Mouse (Mus musculus) liver (tissue): ENCODE measurements at regions not wholly inside any gene's neighbourhood (a gene's known extent, or its start where the extent isn't known, plus 50 kb on each side); places are given as distances from the start of the nearest gene placed in this dataset.
"Not testable (repeated sequence)": the region's sequence is repeated elsewhere in the genome, so short reads cannot be mapped to it uniquely, and the experiment has no call there.

Experiments used
- DNase-seq: peaks from one replicate; pipeline ENCODE4 v3.0.0-alpha.2; 2020; ENCODE audit warnings: mixed read lengths

DNA sequence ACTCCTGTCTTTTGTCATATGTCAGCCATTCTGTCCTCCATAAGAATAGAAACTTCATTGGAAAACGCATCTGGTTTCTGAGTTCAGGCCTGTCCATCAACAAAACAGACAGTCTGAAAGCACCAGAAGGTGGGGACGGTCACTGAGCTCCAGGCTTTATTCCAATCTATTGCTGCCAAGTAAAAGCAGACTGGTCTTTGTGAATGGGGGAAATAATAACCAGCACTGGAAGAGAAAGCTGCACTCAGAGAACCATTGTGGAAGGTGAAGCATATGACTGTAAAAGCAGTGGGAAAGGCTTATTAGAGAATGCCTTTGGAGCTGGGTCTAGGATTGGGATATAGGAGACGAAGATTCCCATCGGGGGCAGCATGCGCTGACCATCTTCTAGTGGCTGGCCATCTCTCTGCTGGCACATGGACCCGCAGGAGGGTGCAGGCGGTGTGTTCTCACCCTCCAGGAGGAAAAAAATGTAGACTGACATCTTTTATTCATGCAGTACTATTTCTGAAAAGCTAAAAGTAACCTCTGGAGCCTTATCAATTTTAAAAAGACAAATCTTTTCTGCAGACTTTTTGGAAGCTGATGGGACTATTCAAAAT lies 1638.0 kb downstream of the Car8 start:
- DNase-seq: no peak

DNA sequence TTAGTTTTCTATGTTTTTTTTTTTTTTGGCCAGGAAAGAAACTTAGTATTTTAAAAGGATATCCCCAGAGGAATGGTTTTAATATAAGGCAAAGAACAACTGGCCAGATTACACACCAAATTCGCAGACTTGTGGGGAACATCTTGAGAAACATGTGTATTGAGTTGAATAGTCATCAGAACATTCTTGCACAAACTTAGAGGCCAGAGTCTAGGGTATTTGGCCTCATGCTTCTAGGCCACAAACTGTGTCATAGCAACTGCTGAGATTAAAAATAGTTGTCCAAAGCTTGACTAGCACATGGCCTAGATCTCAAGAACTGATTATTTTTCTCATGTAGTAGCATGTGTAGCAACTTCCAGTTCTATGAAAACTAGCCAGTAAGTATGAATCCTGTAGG lies 1642.5 kb downstream of the Car8 start:
- no peak for DNase-seq

DNA sequence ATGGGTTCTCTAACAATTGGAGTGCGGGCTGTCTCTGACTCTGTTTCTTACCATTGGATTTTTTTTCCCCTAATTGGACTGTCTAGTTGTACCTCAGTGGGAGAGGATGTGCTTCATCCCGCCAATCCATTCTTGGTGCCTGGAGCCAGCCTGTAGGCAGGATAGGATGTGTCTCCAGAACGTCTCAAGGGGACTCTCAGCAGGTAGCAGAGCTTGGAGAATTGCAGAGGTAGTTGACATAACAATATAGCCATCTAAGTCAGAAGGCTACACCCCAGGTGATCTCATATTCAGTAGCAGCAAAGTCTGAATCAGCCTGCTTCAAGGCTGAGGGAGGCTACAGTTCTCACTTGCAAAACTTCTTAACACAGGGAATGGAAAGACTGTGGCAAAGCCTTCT lies 1646.0 kb downstream of the Car8 start:
- DNase-seq: not testable (repeated sequence)

DNA sequence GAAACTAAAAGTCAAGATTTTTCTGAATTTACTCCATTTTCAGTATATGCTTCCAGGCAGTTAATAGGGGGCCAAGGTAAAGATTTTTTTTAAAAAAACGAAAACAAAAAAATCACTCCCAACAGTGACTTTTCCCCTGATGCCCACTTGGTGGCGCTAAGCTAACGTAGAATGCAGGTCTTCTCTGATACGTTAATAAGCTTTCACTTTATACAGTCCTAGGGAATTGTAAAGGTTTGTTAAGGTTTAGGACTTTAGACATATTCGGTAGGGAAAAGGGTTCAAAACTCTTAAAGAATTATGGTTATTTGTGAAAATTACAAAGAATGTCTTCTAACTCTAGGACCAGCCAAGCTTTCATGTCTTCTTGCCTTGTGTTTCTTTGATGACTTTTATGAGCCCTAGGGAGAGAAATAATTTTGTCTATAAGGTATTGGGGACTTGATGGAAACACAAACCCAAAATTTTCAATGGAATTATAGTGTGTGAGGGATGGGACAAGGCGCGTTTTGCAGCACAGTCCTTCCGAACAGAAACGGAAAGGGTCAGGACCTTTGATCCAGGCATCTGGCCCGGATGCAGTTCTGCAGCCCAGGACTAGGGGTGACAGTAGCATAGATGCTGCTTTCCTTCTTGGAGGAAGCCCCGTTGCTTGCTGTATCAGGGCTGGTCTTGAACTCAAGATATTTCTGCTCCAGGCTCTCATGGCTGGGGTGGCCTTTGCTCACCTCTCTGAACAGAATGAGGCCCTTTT lies 1677.1 kb downstream of the Car8 start:
- peak; percentile 23 for DNase-seq

DNA sequence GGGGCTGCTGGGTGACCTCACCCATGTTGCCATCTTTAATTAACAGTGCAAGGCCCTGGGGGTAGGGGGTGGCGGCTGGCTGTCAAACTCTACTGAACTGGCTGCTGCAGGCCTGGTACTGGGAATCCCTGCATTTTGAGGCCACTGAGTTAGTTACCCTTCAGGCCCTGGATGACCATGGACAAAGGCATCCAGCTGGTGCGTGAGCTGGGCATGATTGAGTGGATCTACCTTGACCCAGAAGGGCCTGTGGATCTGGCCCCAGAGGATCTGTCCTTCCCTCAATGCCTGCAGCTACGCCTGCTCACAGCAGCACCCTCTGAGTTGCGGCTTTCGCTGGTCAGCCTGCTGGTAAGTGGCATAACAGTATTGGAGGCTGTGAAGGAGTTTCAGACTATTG lies 1699.2 kb downstream of the Car8 start:
- no peak for DNase-seq

DNA sequence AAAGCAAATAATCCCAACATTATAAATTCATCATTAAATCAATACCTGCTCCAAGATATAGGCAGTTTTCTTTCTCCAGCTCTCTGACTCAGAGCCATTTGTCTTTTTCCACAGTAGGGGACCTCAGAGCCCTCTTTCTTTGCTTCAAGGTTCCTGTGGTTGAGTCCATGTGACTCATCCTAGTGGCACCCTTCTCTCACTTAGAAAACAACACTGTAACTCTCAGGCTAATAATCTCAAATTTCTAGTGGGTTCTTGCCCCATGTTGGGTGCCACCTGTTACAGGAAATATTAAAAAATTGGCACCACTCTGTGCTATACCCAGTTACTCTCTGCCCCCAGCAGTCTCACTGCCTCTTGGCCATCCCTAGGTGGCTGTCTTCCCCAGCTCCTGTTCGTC lies 1706.4 kb downstream of the Car8 start:
- no peak for DNase-seq

DNA sequence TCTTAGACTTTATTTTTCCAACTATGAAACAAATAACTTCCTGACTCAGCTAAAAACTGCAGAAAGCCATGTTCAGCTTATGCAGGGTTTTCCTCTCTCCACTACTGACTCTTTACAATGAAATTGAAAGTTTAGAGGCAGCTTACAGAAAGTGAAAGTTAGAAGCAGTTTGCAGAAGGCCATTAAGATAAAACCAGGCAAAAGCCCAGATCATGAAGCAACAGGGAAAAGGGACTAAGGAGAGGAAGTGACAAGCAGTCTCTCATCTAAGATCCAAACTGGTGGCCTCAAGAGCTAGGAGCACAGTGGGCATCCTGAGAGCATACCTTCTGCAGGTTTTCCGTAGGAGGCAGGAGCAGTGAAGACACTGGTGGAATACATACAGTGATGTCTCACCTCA lies 1721.2 kb downstream of the Car8 start:
- no peak for DNase-seq

DNA sequence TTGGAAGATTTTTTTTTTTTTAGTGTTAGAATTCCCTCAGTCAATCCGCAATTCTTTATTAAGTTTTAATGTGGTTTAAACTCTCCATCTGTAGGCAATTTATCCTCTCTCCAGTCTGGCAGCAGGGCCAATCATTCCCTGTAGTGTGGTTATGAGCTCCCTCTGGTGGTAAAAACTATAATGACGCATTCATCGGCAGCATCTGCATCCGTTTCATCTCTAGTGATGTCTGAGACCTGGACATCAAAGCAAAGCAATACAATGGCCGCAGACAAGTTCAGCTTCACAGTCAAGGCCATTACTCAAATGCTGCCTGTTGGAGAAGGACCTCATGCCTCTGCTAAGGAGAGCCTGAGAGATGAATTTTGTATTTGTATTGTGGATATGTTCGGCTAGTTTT lies 1721.7 kb upstream of the Impad1 start:
- DNase-seq: peak; percentile 52

DNA sequence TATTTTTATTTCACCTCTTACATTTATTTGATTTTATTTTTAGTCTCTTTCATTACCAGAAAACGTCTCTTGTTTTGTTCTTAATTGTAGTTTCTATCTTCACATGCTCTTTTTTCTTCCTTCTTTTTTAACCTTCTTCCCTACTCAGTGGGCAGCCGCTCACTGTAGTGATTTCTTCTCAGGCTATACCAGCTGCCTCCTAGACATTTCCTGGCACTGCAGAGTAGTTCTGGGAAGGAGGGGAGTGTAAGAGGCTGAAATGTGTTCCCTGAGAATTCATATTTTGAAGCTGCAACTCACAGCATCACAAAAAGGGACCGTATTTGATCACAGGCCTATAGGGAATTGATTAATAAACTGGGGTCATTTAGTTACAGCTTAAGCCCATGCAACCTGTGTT lies 1720.5 kb upstream of the Impad1 start:
- DNase-seq: no peak

DNA sequence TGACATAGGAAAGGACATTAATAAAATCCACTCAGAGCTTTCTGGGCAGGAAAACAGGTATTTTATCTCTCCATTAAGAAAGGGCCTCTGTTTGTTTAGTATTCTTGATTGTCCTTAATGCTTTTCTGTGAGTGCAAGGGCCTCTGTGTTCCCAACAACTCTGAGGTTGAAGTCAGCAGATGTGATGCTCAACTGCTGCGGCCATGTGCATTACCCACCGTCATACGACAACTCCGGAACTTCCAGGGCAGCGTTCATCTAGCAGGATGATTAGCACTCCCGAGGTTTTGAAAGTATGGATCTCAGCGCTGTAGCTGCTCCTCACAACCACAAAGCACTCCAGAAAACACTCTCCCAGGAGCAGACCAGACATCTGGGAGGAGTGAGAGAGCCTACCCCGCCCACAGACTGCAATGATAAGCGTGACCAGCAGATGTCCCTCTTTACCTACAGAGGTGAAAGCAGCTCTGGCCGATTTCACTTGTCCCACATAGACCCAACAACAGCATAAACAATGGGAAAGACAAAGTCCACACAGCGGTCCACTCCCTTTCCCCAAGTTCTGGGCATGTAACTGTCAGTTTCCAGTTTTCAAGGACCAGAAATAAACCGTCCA lies 1719.7 kb upstream of the Impad1 start:
- DNase-seq: peak; percentile 79

DNA sequence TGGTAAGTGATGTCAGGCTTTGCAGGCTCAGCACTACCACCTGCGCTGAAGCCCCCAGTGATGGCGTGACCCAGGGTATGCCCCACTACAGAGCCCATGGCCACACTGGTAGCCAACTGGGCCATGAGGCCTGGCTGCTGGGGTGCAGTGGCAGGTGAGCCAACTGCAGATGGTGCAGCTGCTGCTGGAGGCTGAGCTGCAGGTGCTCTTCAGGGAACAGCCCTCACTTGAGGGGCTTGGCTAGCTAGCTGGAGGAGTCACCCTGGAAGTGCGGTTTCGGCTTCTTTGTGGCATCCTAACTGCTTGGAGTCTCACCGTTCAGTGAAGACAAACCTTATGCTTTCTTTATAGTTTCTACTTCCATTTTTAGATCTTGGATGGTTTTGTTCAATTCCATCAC lies 1714.9 kb upstream of the Impad1 start:
- DNase-seq: no peak
